Mouse (Mus musculus): ENCODE data around the gene Ankdd1a. TPM values are rescaled to one million over a fixed set of nuclear protein-coding genes. Genes with fewer than 3 reads are reported as not detected.
A peak's percentile ranks its signal among the peaks of the same experiment; 100 is the strongest.

The Ankdd1a gene
- polyA plus RNA-seq, 1 experiment = not detected

- TF ChIP-seq POLR2A (IDR thresholded peaks at IDR 0.05; ENCODE audit: insufficient read depth, low read depth, low read length) (no peak), CTCF (IDR thresholded peaks at IDR 0.05; ENCODE audit: insufficient read depth, low read depth, low read length) (no peak)
- WGBS = 72% methylated on average over 10 of the region's 10 CpGs
- Histone ChIP-seq H3K27ac (ENCODE audit: insufficient read depth, low read depth, low read length) (no peak overlapping the region), H3K4me3 (ENCODE audit: insufficient read depth, low read depth, low read length) (no peak overlapping the region), H3K4me1 (ENCODE audit: control insufficient read depth, insufficient read depth, low read length) (peaks cover 7% of the 10 kb centered on the region)
Observed at GRCm38 (mm10) chr9:65525445-65526195, 5.6 kb upstream of the Ankdd1a start.

DNA sequence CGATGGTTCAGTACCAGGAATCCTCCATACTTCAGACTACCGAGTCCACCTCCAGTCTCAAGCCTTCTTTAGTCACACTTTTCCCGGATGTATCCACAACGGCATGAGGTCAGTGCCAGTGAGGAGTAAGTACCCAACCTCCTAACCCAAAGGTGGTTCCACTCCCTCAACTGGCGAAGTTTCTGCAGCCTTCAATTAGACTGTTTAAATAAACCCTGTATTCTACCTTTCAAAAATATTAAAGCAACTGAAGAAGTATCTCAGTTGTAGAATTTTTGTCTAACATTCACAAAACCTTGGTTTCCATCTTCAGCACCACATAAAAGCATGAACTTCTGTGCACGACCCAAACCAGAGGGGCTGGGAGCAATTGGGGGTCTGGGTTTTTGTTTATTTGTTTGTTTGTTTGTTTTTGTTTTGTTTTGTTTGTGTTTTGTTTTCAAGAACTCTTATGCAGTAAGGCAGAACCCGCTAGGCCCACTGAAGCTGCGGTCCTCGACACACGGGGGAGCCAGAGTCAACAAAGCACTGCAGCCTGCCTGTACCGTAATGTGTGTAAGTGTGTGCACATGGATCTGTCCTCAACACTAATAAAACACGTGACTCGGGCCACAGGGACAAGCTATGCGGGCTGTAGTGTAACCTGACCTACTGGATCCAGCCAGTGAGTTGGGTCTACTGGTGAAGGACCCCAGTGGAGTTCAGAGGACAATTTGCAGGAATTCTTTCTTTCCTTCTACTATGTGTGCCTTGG, 3.8 kb upstream of the Ankdd1a start:
- 24% methylated on average over 14 of the region's 14 CpGs for WGBS
- no peak overlapping the region for H3K4me3 ChIP-seq (ENCODE audit: insufficient read depth, low read depth, low read length)

DNA sequence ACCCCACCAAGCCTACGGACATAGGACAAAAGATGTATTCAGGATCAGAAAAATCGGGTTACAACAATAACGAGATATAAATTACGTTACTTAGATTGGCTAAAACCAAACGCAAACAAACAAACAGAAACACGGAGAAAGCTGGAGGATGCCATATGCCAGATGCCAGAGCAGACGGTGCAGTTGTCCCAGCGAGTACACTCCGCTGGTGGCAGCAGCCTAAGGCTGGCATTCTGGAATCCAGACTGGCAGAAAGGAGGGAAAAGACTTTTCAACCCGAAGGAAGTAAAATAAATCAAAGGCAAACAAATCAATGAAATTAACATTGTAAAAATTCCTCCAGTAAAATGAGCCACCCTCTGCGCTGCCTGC, 498 bp upstream of the Ankdd1a start:
- no peak for TF ChIP-seq POLR2A (IDR thresholded peaks at IDR 0.05; ENCODE audit: insufficient read depth, low read depth, low read length)
- no peak for TF ChIP-seq CTCF (IDR thresholded peaks at IDR 0.05; ENCODE audit: insufficient read depth, low read depth, low read length)
- WGBS = 9% methylated on average over 11 of the region's 11 CpGs
- Histone ChIP-seq H3K4me3 (ENCODE audit: insufficient read depth, low read depth, low read length) (peak overlapping the region; percentile 53), H3K27ac (ENCODE audit: insufficient read depth, low read depth, low read length) (peak overlapping the region; percentile 22; the same call in 1 of the 2 replicates), H3K4me1 (ENCODE audit: control insufficient read depth, insufficient read depth, low read length) (no peaks in the 10 kb centered on the region; the same call in 1 of the 2 replicates)

More for the DNA sequence above, 3.8 kb upstream of the Ankdd1a start:
- Histone ChIP-seq H3K27ac (ENCODE audit: insufficient read depth, low read depth, low read length) (no peak overlapping the region), H3K4me1 (ENCODE audit: control insufficient read depth, insufficient read depth, low read length) (peaks cover 3% of the 10 kb centered on the region)
- TF ChIP-seq POLR2A (IDR thresholded peaks at IDR 0.05; ENCODE audit: insufficient read depth, low read depth, low read length) (no peak), CTCF (IDR thresholded peaks at IDR 0.05; ENCODE audit: insufficient read depth, low read depth, low read length) (peak; percentile 91)

- peaks cover 3% of the 10 kb centered on the region; the same call in 1 of the 2 replicates for H3K4me1 ChIP-seq (ENCODE audit: control insufficient read depth, insufficient read depth, low read length)
- no peak overlapping the region for H3K27ac ChIP-seq (ENCODE audit: insufficient read depth, low read depth, low read length)
- no peak overlapping the region for H3K4me3 ChIP-seq (ENCODE audit: insufficient read depth, low read depth, low read length)
- TF ChIP-seq CTCF (IDR thresholded peaks at IDR 0.05; ENCODE audit: insufficient read depth, low read depth, low read length) (no peak), POLR2A (IDR thresholded peaks at IDR 0.05; ENCODE audit: insufficient read depth, low read depth, low read length) (no peak)
- WGBS = 90% methylated on average over 3 of the region's 3 CpGs
Observed at GRCm38 (mm10) chr9:65514851-65515261, 5.1 kb downstream of the Ankdd1a start.

GRCm38 (mm10) chr9:65514431-65514830, 5.6 kb downstream of the Ankdd1a start:
- H3K4me3 ChIP-seq (ENCODE audit: insufficient read depth, low read depth, low read length) = no peak overlapping the region
- TF ChIP-seq POLR2A (IDR thresholded peaks at IDR 0.05; ENCODE audit: insufficient read depth, low read depth, low read length) (no peak), CTCF (IDR thresholded peaks at IDR 0.05; ENCODE audit: insufficient read depth, low read depth, low read length) (no peak)
- peaks cover 3% of the 10 kb centered on the region; the same call in 1 of the 2 replicates for H3K4me1 ChIP-seq (ENCODE audit: control insufficient read depth, insufficient read depth, low read length)
- H3K27ac ChIP-seq (ENCODE audit: insufficient read depth, low read depth, low read length) = no peak overlapping the region
- 71% methylated on average over 8 of the region's 8 CpGs for WGBS

DNA sequence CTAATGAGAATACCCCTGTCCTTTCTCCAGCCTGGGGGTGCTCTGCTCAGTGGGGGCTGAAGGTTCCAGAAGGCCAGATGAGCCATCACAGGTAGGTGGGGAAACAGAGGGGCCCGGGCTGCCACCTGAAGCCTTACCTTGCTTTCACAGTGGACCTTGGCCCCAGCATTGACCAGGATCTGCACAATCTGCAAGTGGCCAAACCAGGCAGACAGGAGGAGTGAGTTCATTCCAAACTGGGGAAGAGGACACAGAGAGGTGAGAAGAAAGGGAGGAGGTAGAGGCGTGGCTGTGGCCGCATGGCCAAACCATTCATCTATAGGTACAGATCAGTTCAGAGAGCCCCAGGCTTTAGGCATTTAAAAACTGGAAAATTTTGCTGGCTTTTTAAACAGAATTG, 7.5 kb downstream of the Ankdd1a start:
- no peak overlapping the region for H3K4me3 ChIP-seq (ENCODE audit: insufficient read depth, low read depth, low read length)
- no peak overlapping the region for H3K27ac ChIP-seq (ENCODE audit: insufficient read depth, low read depth, low read length)
- TF ChIP-seq CTCF (IDR thresholded peaks at IDR 0.05; ENCODE audit: insufficient read depth, low read depth, low read length) (no peak), POLR2A (IDR thresholded peaks at IDR 0.05; ENCODE audit: insufficient read depth, low read depth, low read length) (no peak)
- H3K4me1 ChIP-seq (ENCODE audit: control insufficient read depth, insufficient read depth, low read length) = peaks cover 3% of the 10 kb centered on the region; the same call in 1 of the 2 replicates
- WGBS = 96% methylated on average over 3 of the region's 3 CpGs

GRCm38 (mm10) chr9:65508449-65508848, 11.5 kb downstream of the Ankdd1a start:
- WGBS = 60% methylated on average over 7 of the region's 7 CpGs
- TF ChIP-seq POLR2A (IDR thresholded peaks at IDR 0.05; ENCODE audit: insufficient read depth, low read depth, low read length) (no peak), CTCF (IDR thresholded peaks at IDR 0.05; ENCODE audit: insufficient read depth, low read depth, low read length) (no peak)
- Histone ChIP-seq H3K4me1 (ENCODE audit: control insufficient read depth, insufficient read depth, low read length) (no peaks in the 10 kb centered on the region; the same call in 1 of the 2 replicates), H3K27ac (ENCODE audit: insufficient read depth, low read depth, low read length) (no peak overlapping the region), H3K4me3 (ENCODE audit: insufficient read depth, low read depth, low read length) (no peak overlapping the region)

- 79% methylated on average over 21 of the region's 21 CpGs for WGBS
- no peak overlapping the region for H3K4me3 ChIP-seq (ENCODE audit: insufficient read depth, low read depth, low read length)
- peaks cover 6% of the 10 kb centered on the region for H3K4me1 ChIP-seq (ENCODE audit: control insufficient read depth, insufficient read depth, low read length)
- H3K27ac ChIP-seq (ENCODE audit: insufficient read depth, low read depth, low read length) = no peak overlapping the region
- TF ChIP-seq POLR2A (IDR thresholded peaks at IDR 0.05; ENCODE audit: insufficient read depth, low read depth, low read length) = no peak
- no peak for TF ChIP-seq CTCF (IDR thresholded peaks at IDR 0.05; ENCODE audit: insufficient read depth, low read depth, low read length)
Observed at GRCm38 (mm10) chr9:65502721-65503505, 17.1 kb downstream of the Ankdd1a start.
